9 mouse cellular contexts compared by ENCODE assay signal in the genomic region with DNA sequence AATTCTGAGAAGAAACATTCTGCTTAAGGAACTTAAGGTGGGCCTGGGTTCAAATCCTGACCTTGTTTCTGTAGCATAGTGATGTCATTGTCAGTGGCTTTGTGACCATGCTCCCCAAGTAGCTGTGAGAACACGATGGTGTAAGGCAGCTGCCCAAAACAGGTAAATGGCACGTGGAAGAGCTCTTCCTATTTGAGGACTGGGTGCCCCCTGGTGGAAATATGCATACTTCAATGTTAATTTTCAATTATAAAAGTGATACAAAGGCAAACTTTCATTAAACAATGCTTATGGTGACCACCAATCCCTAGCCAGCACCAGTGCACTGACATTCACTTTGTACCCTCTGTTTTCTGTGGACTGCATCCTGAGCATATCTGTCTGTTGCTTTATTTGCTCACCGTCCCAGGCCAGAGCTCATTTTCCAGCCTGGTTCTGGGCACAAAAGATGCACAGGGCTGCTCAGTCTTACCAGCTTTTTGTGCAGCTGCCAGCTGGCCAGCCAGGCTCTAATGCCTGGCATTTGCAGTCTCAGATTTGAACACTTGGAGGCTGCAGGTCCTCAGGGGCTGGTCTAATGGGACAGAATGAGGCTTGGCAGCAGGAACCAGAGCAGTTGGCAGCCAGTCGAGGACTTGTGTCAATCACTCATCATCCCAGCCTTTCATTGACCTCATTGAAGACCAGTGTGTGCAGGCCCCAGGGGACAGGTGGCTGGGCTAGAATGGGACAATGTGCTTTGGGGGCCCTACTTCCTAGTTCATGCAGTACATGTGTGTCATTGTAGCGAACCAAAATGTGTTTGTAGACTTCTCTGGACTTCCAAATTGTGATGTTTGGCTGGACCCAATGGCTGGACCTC. TPM values are rescaled to one million over a fixed set of nuclear protein-coding genes. Genes with fewer than 3 reads are reported as not detected.
DNase-seq lines count a peak whose midpoint lies in the region; ATAC-seq and TF ChIP-seq lines count a peak whose summit lies in the region.
"Had no signal": no experiment of that assay in that cellular context is flagged by ENCODE, and none has a peak within 500 bp of the region (broad histone marks: within the 10 kb centered on the region; RNA-seq: fewer than 3 reads in every experiment).

No protein-coding gene starts in this region.

- DNase-seq in adrenal gland, postnatal 10 days, result peak; percentile 72
- no peak for DNase-seq in adrenal gland, adult 18-20 months (ENCODE audit: low spot score in 2 of 2)
- peak in 1 of 2 experiments; percentile 31 for DNase-seq in left cerebral cortex, adult 2 months (ENCODE audit: extremely low spot score in 1 of 2, low spot score in 2 of 2)
- no peak for DNase-seq in left cerebral cortex, postnatal 14 days (ENCODE audit: low spot score in 2 of 2)
- peak; percentile 55 for DNase-seq in NIH3T3 (ENCODE audit: low read depth)
- DNase-seq in heart, adult 8-10 months (ENCODE audit: low spot score), result no peak

- TF ChIP-seq CTCF in left cerebral cortex, adult 2 months (IDR thresholded peaks at IDR 0.05), result peak; percentile 58
- peak; percentile 10; the same call in 1 of the 2 replicates for TF ChIP-seq CTCF in small intestine, adult 2 months (IDR thresholded peaks at IDR 0.05; ENCODE audit: extremely low read depth, insufficient read length, insufficient replicate concordance, low read depth, low read length)

- no peaks in the 10 kb centered on the region for H3K36me3 ChIP-seq in forebrain, embryonic 16.5 days (ENCODE audit: control insufficient read depth, insufficient read depth)
- H3K36me3 ChIP-seq in small intestine, adult 2 months (ENCODE audit: control insufficient read depth, insufficient read depth, low read length), result no peaks in the 10 kb centered on the region
- H3K36me3 ChIP-seq: limb, embryonic 12.5 days had no signal

- H3K4me1 ChIP-seq in forebrain, embryonic 16.5 days (replicated peaks; ENCODE audit: control insufficient read depth, insufficient read depth, low read length), result peaks cover 7% of the 10 kb centered on the region
- H3K4me1 ChIP-seq in small intestine, adult 2 months (ENCODE audit: control insufficient read depth, insufficient read depth, insufficient read length, low read length), result no peaks in the 10 kb centered on the region
- H3K4me1 ChIP-seq: limb, embryonic 12.5 days had no signal

- no peak for TF ChIP-seq POLR2A in small intestine, adult 2 months (IDR thresholded peaks at IDR 0.05; ENCODE audit: low read depth, low read length)

- intact Hi-C loops in left cerebral cortex, adult 2 months (cut with DNase I), result loop anchor here (2.0 kb wide), 1 partner anchor 149 kb away; no protein-coding TSS in a partner anchor
- intact Hi-C loops in left cerebral cortex, postnatal 14 days (cut with DNase I), result loop anchor here (2.0 kb wide), 1 partner anchor 149 kb away; no protein-coding TSS in a partner anchor

- 29% methylated on average over 5 of the region's 5 CpGs for WGBS in forebrain, embryonic 16.5 days
- 49% methylated on average over 5 of the region's 5 CpGs for WGBS in small intestine, adult 2 months

- ATAC-seq in forebrain, embryonic 16.5 days, result peak; percentile 83

- H3K27ac ChIP-seq in left cerebral cortex, adult 2 months, result no peak overlapping the region
- H3K27ac ChIP-seq in forebrain, embryonic 16.5 days (ENCODE audit: low read length), result no peak overlapping the region
- H3K27ac ChIP-seq in small intestine, adult 2 months (ENCODE audit: insufficient read depth, low read depth, low read length), result no peak overlapping the region
- H3K27ac ChIP-seq: limb, embryonic 12.5 days had no signal

- no peak overlapping the region for H3K4me2 ChIP-seq in forebrain, embryonic 16.5 days (ENCODE audit: low read length)
- H3K4me2 ChIP-seq: limb, embryonic 12.5 days had no signal

- H3K9me3 ChIP-seq in forebrain, embryonic 16.5 days (ENCODE audit: control insufficient read depth, low read length), result no peaks in the 10 kb centered on the region
- H3K9me3 ChIP-seq: limb, embryonic 12.5 days had no signal

- no peak overlapping the region for H3K9ac ChIP-seq in forebrain, embryonic 16.5 days (replicated peaks; ENCODE audit: low read depth, low read length)
- H3K9ac ChIP-seq: limb, embryonic 12.5 days had no signal

- H3K4me3 ChIP-seq in left cerebral cortex, adult 2 months, result no peak overlapping the region
- no peak overlapping the region for H3K4me3 ChIP-seq in forebrain, embryonic 16.5 days (replicated peaks; ENCODE audit: low read length)
- H3K4me3 ChIP-seq in small intestine, adult 2 months (ENCODE audit: low read depth, low read length), result no peak overlapping the region
- H3K4me3 ChIP-seq: limb, embryonic 12.5 days had no signal

- H3K27me3 ChIP-seq in forebrain, embryonic 16.5 days (replicated peaks; ENCODE audit: control insufficient read depth, insufficient read depth, low read length), result peaks cover 9% of the 10 kb centered on the region
- no peaks in the 10 kb centered on the region; the same call in 1 of the 2 replicates for H3K27me3 ChIP-seq in small intestine, adult 2 months (ENCODE audit: control insufficient read depth, insufficient read depth, low read length)

RNA-seq across cellular contexts. Expression of a gene that starts 6.4 kb away (rescaled TPM):
- total RNA-seq in adrenal gland, postnatal 10 days (2021), result 1 to 10 TPM; 1.6 to 1.7 TPM
- total RNA-seq in adrenal gland, adult 18-20 months (2021), result 1 to 10 TPM; 1.9 to 3.6 TPM
- total RNA-seq in left cerebral cortex, adult 2 months (2021), result 100 to 1,000 TPM in 1 of 2 experiments, 10 to 100 TPM in 1; 77.7 to 100 TPM
- total RNA-seq in left cerebral cortex, postnatal 14 days (2021), result 10 to 100 TPM; 50.8 to 57.8 TPM
- polyA plus RNA-seq in forebrain, embryonic 16.5 days (2015; fragmentation: Nextera tagmentation; extraction: Ambion mirVana), result 0.70 and 1.4 TPM in 2 replicates
- 2.6 and 9.7 TPM in 2 replicates for polyA plus RNA-seq in small intestine, adult 2 months (2012; rRNA removed)
- total RNA-seq in heart, adult 8-10 months (2022), result 10 to 100 TPM in 1 of 4 experiments, 1 to 10 TPM in 3; 4.2 to 11.3 (median 6.2) TPM

Comparison
In these comparisons a context has a peak if more than half of its experiments do, and no peak if none do; other contexts are left out.
1. DNase-seq: peak in adrenal gland, postnatal 10 days (single experiment) and NIH3T3 (single experiment); none in adrenal gland, adult 18-20 months (0 of 2), left cerebral cortex, postnatal 14 days (0 of 2) and heart, adult 8-10 months (single experiment).
2. RNA of a gene that starts 6.4 kb away (total RNA-seq): 77.7 to 100 TPM in left cerebral cortex, adult 2 months and 50.8 to 57.8 TPM in left cerebral cortex, postnatal 14 days; 4.2 to 11.3 TPM in heart, adult 8-10 months, 1.9 to 3.6 TPM in adrenal gland, adult 18-20 months and 1.6 to 1.7 TPM in adrenal gland, postnatal 10 days; every median in the first group is over 4 times any median in the second.